ENCODE assay signal across 13 mouse cellular contexts in the genomic region with DNA sequence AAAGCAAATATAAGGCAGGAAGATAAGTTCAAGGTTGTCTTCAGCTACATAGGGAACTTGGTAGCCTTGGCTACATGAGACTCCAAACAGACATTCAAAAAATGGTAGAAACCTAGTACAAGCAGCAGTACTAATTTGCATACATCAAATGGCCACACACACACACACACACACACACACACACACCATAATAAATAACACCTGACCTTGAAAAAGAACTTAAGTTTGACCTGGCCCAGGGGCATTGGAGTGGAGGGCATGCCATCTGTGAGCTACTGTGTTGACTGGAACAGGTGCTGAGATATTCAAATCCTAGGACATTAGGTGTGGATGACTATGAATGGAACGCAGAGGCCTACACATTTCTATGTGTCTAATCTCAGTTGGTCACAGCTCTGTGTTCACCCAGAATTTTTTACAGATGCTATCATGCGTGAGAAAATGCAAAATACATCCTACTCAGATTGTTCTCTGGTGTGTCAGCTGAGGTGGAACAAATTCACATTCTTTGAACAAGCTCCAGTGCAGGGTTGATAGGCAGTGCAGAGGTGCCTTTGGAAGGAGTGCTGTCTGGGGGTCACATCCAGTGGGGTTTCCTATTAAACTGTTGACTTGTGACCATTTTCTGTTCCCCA.
DNase-seq lines count a peak whose midpoint lies in the region; ATAC-seq lines count a peak whose summit lies in the region.
"Had no signal": no experiment of that assay in that cellular context is flagged by ENCODE, and none has a peak within 500 bp of the region (broad histone marks: within the 10 kb centered on the region; RNA-seq: fewer than 3 reads in every experiment).

No protein-coding gene starts in this region.

- no peak overlapping the region for H3K27ac ChIP-seq in forebrain, embryonic 11.5 days (ENCODE audit: low read depth, low read length)
- no peak overlapping the region for H3K27ac ChIP-seq in forebrain, embryonic 16.5 days (ENCODE audit: low read length)
- no peak overlapping the region for H3K27ac ChIP-seq in neural tube, embryonic 12.5 days
- peak overlapping the region; percentile 49 for H3K27ac ChIP-seq in kidney, embryonic 15.5 days
- no peak overlapping the region for H3K27ac ChIP-seq in liver, embryonic 11.5 days (ENCODE audit: low read depth, low read length)

- 50% methylated on average over 2 of the region's 2 CpGs for WGBS in forebrain, embryonic 11.5 days
- 53% methylated on average over 2 of the region's 2 CpGs for WGBS in forebrain, embryonic 16.5 days
- 37% methylated on average over 2 of the region's 2 CpGs for WGBS in neural tube, embryonic 12.5 days
- WGBS in kidney, embryonic 15.5 days: 72% methylated on average over 2 of the region's 2 CpGs
- 81% methylated on average over 2 of the region's 2 CpGs for WGBS in liver, embryonic 11.5 days

- no peak overlapping the region for H3K9ac ChIP-seq in forebrain, embryonic 11.5 days (ENCODE audit: low read length)
- H3K9ac ChIP-seq in forebrain, embryonic 16.5 days (replicated peaks; ENCODE audit: low read depth, low read length): no peak overlapping the region
- H3K9ac ChIP-seq in neural tube, embryonic 12.5 days: no peak overlapping the region
- no peak overlapping the region for H3K9ac ChIP-seq in kidney, embryonic 15.5 days
- H3K9ac ChIP-seq in liver, embryonic 11.5 days (ENCODE audit: low read depth, low read length): no peak overlapping the region
- H3K9ac ChIP-seq: lung, embryonic 14.5 days had no signal

- H3K36me3 ChIP-seq in forebrain, embryonic 11.5 days (ENCODE audit: control insufficient read depth, insufficient read depth, low read length): no peaks in the 10 kb centered on the region
- H3K36me3 ChIP-seq in forebrain, embryonic 16.5 days (ENCODE audit: control insufficient read depth, insufficient read depth): no peaks in the 10 kb centered on the region
- no peaks in the 10 kb centered on the region for H3K36me3 ChIP-seq in neural tube, embryonic 12.5 days
- H3K36me3 ChIP-seq in kidney, embryonic 15.5 days: no peaks in the 10 kb centered on the region
- no peaks in the 10 kb centered on the region for H3K36me3 ChIP-seq in splenic B cell, adult 2 months (ENCODE audit: control insufficient read depth, insufficient read depth, low read length, poor library complexity, severe bottlenecking)
- no peaks in the 10 kb centered on the region for H3K36me3 ChIP-seq in liver, embryonic 11.5 days (ENCODE audit: control insufficient read depth, insufficient read depth, low read length)

- H3K4me2 ChIP-seq in forebrain, embryonic 11.5 days (ENCODE audit: low read depth, low read length, severe bottlenecking): no peak overlapping the region
- H3K4me2 ChIP-seq in forebrain, embryonic 16.5 days (ENCODE audit: low read length): no peak overlapping the region
- H3K4me2 ChIP-seq in neural tube, embryonic 12.5 days (replicated peaks): no peak overlapping the region
- H3K4me2 ChIP-seq in kidney, embryonic 15.5 days: no peak overlapping the region
- no peak overlapping the region for H3K4me2 ChIP-seq in liver, embryonic 11.5 days
- H3K4me2 ChIP-seq: lung, embryonic 14.5 days had no signal

- peak; percentile 61 for ATAC-seq in forebrain, embryonic 11.5 days (replicated peaks; ENCODE audit: low FRiP score)
- ATAC-seq in forebrain, embryonic 16.5 days: no peak
- ATAC-seq in neural tube, embryonic 12.5 days (ENCODE audit: low FRiP score, low read depth): peak; percentile 58; the same call in 1 of the 2 replicates
- ATAC-seq in kidney, embryonic 15.5 days (replicated peaks; ENCODE audit: low FRiP score): peak; percentile 78
- ATAC-seq in liver, embryonic 11.5 days (replicated peaks; ENCODE audit: low FRiP score): no peak

- no peaks in the 10 kb centered on the region for H3K9me3 ChIP-seq in forebrain, embryonic 11.5 days (ENCODE audit: control insufficient read depth, low read length)
- no peaks in the 10 kb centered on the region for H3K9me3 ChIP-seq in forebrain, embryonic 16.5 days (ENCODE audit: control insufficient read depth, low read length)
- no peaks in the 10 kb centered on the region for H3K9me3 ChIP-seq in neural tube, embryonic 12.5 days
- no peaks in the 10 kb centered on the region for H3K9me3 ChIP-seq in kidney, embryonic 15.5 days (replicated peaks)
- no peaks in the 10 kb centered on the region for H3K9me3 ChIP-seq in liver, embryonic 11.5 days (ENCODE audit: control insufficient read depth, low read length)
- H3K9me3 ChIP-seq: megakaryocyte, embryonic 14.5 days had no signal

- no peak overlapping the region for H3K4me3 ChIP-seq in forebrain, embryonic 11.5 days (ENCODE audit: low read depth, low read length)
- no peak overlapping the region for H3K4me3 ChIP-seq in forebrain, embryonic 16.5 days (replicated peaks; ENCODE audit: low read length)
- no peak overlapping the region for H3K4me3 ChIP-seq in neural tube, embryonic 12.5 days
- no peak overlapping the region for H3K4me3 ChIP-seq in kidney, embryonic 15.5 days (replicated peaks)
- no peak overlapping the region for H3K4me3 ChIP-seq in liver, embryonic 11.5 days (ENCODE audit: low read depth, low read length)
- H3K4me3 ChIP-seq: megakaryocyte, embryonic 14.5 days had no signal

- no peaks in the 10 kb centered on the region for H3K27me3 ChIP-seq in forebrain, embryonic 11.5 days (ENCODE audit: control insufficient read depth, insufficient read depth, low read length)
- H3K27me3 ChIP-seq in forebrain, embryonic 16.5 days (replicated peaks; ENCODE audit: control insufficient read depth, insufficient read depth, low read length): no peaks in the 10 kb centered on the region
- H3K27me3 ChIP-seq in neural tube, embryonic 12.5 days (replicated peaks): no peaks in the 10 kb centered on the region
- no peaks in the 10 kb centered on the region for H3K27me3 ChIP-seq in kidney, embryonic 15.5 days
- no peaks in the 10 kb centered on the region for H3K27me3 ChIP-seq in splenic B cell, adult 2 months (ENCODE audit: control insufficient read depth, insufficient read depth, low read length, poor library complexity, severe bottlenecking)
- no peaks in the 10 kb centered on the region for H3K27me3 ChIP-seq in liver, embryonic 11.5 days (replicated peaks; ENCODE audit: control insufficient read depth, insufficient read depth, low read length)

- no peak for DNase-seq in forebrain, embryonic 11.5 days (ENCODE audit: low spot score)
- DNase-seq in neural tube, embryonic 10.5 days (ENCODE audit: extremely low spot score, low spot score): no peak
- DNase-seq in splenic B cell, adult 2 months (ENCODE audit: low read depth, low spot score): peak; percentile 19
- DNase-seq in spleen, postnatal 4 days (ENCODE audit: low spot score in 2 of 2): no peak
- no peak for DNase-seq in liver, embryonic 11.5 days (ENCODE audit: low spot score)
- DNase-seq: adrenal gland, adult 2 months; lung, embryonic 14.5 days; right cerebral cortex, postnatal 14 days; thymus, postnatal 36 days had no signal

- H3K4me1 ChIP-seq in forebrain, embryonic 11.5 days (replicated peaks; ENCODE audit: control insufficient read depth, insufficient read depth, low read length): no peaks in the 10 kb centered on the region
- H3K4me1 ChIP-seq in forebrain, embryonic 16.5 days (replicated peaks; ENCODE audit: control insufficient read depth, insufficient read depth, low read length): no peaks in the 10 kb centered on the region
- H3K4me1 ChIP-seq in neural tube, embryonic 12.5 days: no peaks in the 10 kb centered on the region; the same call in 1 of the 2 replicates
- H3K4me1 ChIP-seq in kidney, embryonic 15.5 days: peaks cover 12% of the 10 kb centered on the region
- no peaks in the 10 kb centered on the region for H3K4me1 ChIP-seq in liver, embryonic 11.5 days (replicated peaks; ENCODE audit: control insufficient read depth, insufficient read depth, low read length)
- H3K4me1 ChIP-seq: megakaryocyte, embryonic 14.5 days had no signal

Comparison
In these comparisons a context has a peak if more than half of its experiments do, and no peak if none do; other contexts are left out.
1. ATAC-seq: peak in forebrain, embryonic 11.5 days (single experiment), neural tube, embryonic 12.5 days (single experiment) and kidney, embryonic 15.5 days (single experiment); none in forebrain, embryonic 16.5 days (single experiment) and liver, embryonic 11.5 days (single experiment).